10 mouse cellular contexts compared by ENCODE assay signal in genomic region chr6:86475462-86476167, GRCm38 (mm10). TPM values are rescaled to one million over a fixed set of nuclear protein-coding genes. Genes with fewer than 3 reads are reported as not detected.
DNase-seq lines count a peak whose midpoint lies in the region; ATAC-seq and TF ChIP-seq lines count a peak whose summit lies in the region.
"Had no signal": no experiment of that assay in that cellular context is flagged by ENCODE, and none has a peak within 500 bp of the region (broad histone marks: within the 10 kb centered on the region; RNA-seq: fewer than 3 reads in every experiment).

No protein-coding gene starts in this region.

- no peak for ATAC-seq in lung, embryonic 15.5 days (ENCODE audit: borderline replicate concordance, extremely low read depth, low FRiP score, low TSS enrichment)
- no peak for ATAC-seq in intestine, postnatal 0 days
- no peak for ATAC-seq in forebrain, embryonic 13.5 days
- no peak for ATAC-seq in cerebellum, adult (ENCODE audit: insufficient number of reproducible peaks, low FRiP score, low TSS enrichment)

- H3K4me2 ChIP-seq in lung, embryonic 15.5 days = no peak overlapping the region
- no peak overlapping the region for H3K4me2 ChIP-seq in intestine, postnatal 0 days (replicated peaks; ENCODE audit: low read depth)
- H3K4me2 ChIP-seq in forebrain, embryonic 13.5 days = no peak overlapping the region

- TF ChIP-seq CTCF in intestine, postnatal 0 days (IDR thresholded peaks at IDR 0.05; ENCODE audit: low read depth) = no peak
- TF ChIP-seq CTCF in small intestine, adult 2 months (IDR thresholded peaks at IDR 0.05; ENCODE audit: extremely low read depth, insufficient read length, insufficient replicate concordance, low read depth, low read length) = no peak

- H3K9ac ChIP-seq in lung, embryonic 15.5 days = no peak overlapping the region
- no peak overlapping the region for H3K9ac ChIP-seq in intestine, postnatal 0 days (ENCODE audit: low read depth, low read length)
- H3K9ac ChIP-seq in forebrain, embryonic 13.5 days = no peak overlapping the region

- TF ChIP-seq POLR2A in small intestine, adult 2 months (IDR thresholded peaks at IDR 0.05; ENCODE audit: low read depth, low read length) = no peak

- 48% methylated on average over 9 of the region's 9 CpGs for WGBS in lung, embryonic 15.5 days
- 67% methylated on average over 9 of the region's 9 CpGs for WGBS in intestine, postnatal 0 days
- WGBS in small intestine, adult 2 months = 61% methylated on average over 9 of the region's 9 CpGs
- 88% methylated on average over 9 of the region's 9 CpGs for WGBS in forebrain, embryonic 13.5 days

- intact Hi-C loops in left cerebral cortex, postnatal 36 days (cut with DNase I) = no loop called here

- peaks cover 59% of the 10 kb centered on the region for H3K4me1 ChIP-seq in lung, embryonic 15.5 days
- peaks cover 6% of the 10 kb centered on the region for H3K4me1 ChIP-seq in intestine, postnatal 0 days (replicated peaks; ENCODE audit: control insufficient read depth, insufficient read depth, low read length)
- peaks cover 14% of the 10 kb centered on the region for H3K4me1 ChIP-seq in small intestine, adult 2 months (ENCODE audit: control insufficient read depth, insufficient read depth, insufficient read length, low read length)
- H3K4me1 ChIP-seq in forebrain, embryonic 13.5 days = peaks cover 20% of the 10 kb centered on the region

- no peaks in the 10 kb centered on the region for H3K9me3 ChIP-seq in lung, embryonic 15.5 days
- no peaks in the 10 kb centered on the region for H3K9me3 ChIP-seq in intestine, postnatal 0 days (ENCODE audit: control insufficient read depth)
- no peaks in the 10 kb centered on the region for H3K9me3 ChIP-seq in forebrain, embryonic 13.5 days (replicated peaks)

- DNase-seq in lung, postnatal 10 days = no peak
- DNase-seq in heart, adult 11 months = peak; percentile 98
- DNase-seq in left cerebral cortex, postnatal 36 days (ENCODE audit: low spot score in 2 of 2) = no peak

- no peaks in the 10 kb centered on the region for H3K27me3 ChIP-seq in lung, embryonic 15.5 days
- no peaks in the 10 kb centered on the region for H3K27me3 ChIP-seq in intestine, postnatal 0 days (replicated peaks; ENCODE audit: control insufficient read depth, insufficient read depth, low read length)
- H3K27me3 ChIP-seq in small intestine, adult 2 months (ENCODE audit: control insufficient read depth, insufficient read depth, low read length) = no peaks in the 10 kb centered on the region
- no peaks in the 10 kb centered on the region for H3K27me3 ChIP-seq in forebrain, embryonic 13.5 days

- no peaks in the 10 kb centered on the region for H3K36me3 ChIP-seq in lung, embryonic 15.5 days
- H3K36me3 ChIP-seq in intestine, postnatal 0 days (ENCODE audit: control insufficient read depth, insufficient read depth) = no peaks in the 10 kb centered on the region
- H3K36me3 ChIP-seq in small intestine, adult 2 months (ENCODE audit: control insufficient read depth, insufficient read depth, low read length) = no peaks in the 10 kb centered on the region
- H3K36me3 ChIP-seq in forebrain, embryonic 13.5 days (ENCODE audit: poor library complexity, severe bottlenecking) = no peaks in the 10 kb centered on the region

- H3K27ac ChIP-seq in lung, embryonic 15.5 days = peak overlapping the region; percentile 41
- H3K27ac ChIP-seq in intestine, postnatal 0 days (ENCODE audit: low read depth, low read length) = peak overlapping the region; percentile 15; the same call in 1 of the 2 replicates
- peak overlapping the region; percentile 24 for H3K27ac ChIP-seq in small intestine, adult 2 months (ENCODE audit: insufficient read depth, low read depth, low read length)
- no peak overlapping the region for H3K27ac ChIP-seq in forebrain, embryonic 13.5 days

- H3K4me3 ChIP-seq in lung, embryonic 15.5 days = no peak overlapping the region
- no peak overlapping the region for H3K4me3 ChIP-seq in intestine, postnatal 0 days (ENCODE audit: low read depth, low read length)
- H3K4me3 ChIP-seq in small intestine, adult 2 months (ENCODE audit: low read depth, low read length) = no peak overlapping the region
- no peak overlapping the region for H3K4me3 ChIP-seq in forebrain, embryonic 13.5 days

RNA-seq across cellular contexts. Expression of gene C87436, which starts 37.4 kb away (rescaled TPM):
- polyA plus RNA-seq in lung, embryonic 15.5 days (2015; fragmentation: Nextera tagmentation; extraction: Ambion mirVana) = 20.9 and 22.1 TPM in 2 replicates
- polyA plus RNA-seq in intestine, postnatal 0 days (2015; fragmentation: Nextera tagmentation; extraction: Ambion mirVana) = 12.4 and 12.8 TPM in 2 replicates
- 2.4 and 4.1 TPM in 2 replicates for polyA plus RNA-seq in small intestine, adult 2 months (2012; rRNA removed)
- total RNA-seq in left cerebral cortex, postnatal 36 days (2021) = 10 to 100 TPM; 21.5 to 22.0 TPM
- 32.0 and 34.1 TPM in 2 replicates for polyA plus RNA-seq in forebrain, embryonic 13.5 days (2015; fragmentation: Nextera tagmentation; extraction: Ambion mirVana)

RNA-seq across cellular contexts. Expression of gene Gm44790, which starts 49.2 kb away (rescaled TPM):
- 1.3 TPM in 1 of 2 replicates, not detected in the other for polyA plus RNA-seq in lung, embryonic 15.5 days (2015; fragmentation: Nextera tagmentation; extraction: Ambion mirVana)
- not detected in 2 replicates for polyA plus RNA-seq in intestine, postnatal 0 days (2015; fragmentation: Nextera tagmentation; extraction: Ambion mirVana)
- polyA plus RNA-seq in small intestine, adult 2 months (2012; rRNA removed) = 6.5 and 9.2 TPM in 2 replicates
- not detected for total RNA-seq in left cerebral cortex, postnatal 36 days (2021)
- 0.35 and 0.43 TPM in 2 replicates for polyA plus RNA-seq in forebrain, embryonic 13.5 days (2015; fragmentation: Nextera tagmentation; extraction: Ambion mirVana)
- total RNA-seq: heart, postnatal 36 days had no signal
- polyA plus RNA-seq: embryonic facial prominence, embryonic 11.5 days had no signal

RNA-seq across cellular contexts. Expression of gene Pcbp1, which starts 50.5 kb away (rescaled TPM):
- 554 and 556 TPM in 2 replicates for polyA plus RNA-seq in lung, embryonic 15.5 days (2015; fragmentation: Nextera tagmentation; extraction: Ambion mirVana)
- 326 and 327 TPM in 2 replicates for polyA plus RNA-seq in intestine, postnatal 0 days (2015; fragmentation: Nextera tagmentation; extraction: Ambion mirVana)
- 244 and 314 TPM in 2 replicates for polyA plus RNA-seq in small intestine, adult 2 months (2012; rRNA removed)
- total RNA-seq in left cerebral cortex, postnatal 36 days (2021) = 100 to 1,000 TPM; 179 to 192 TPM
- polyA plus RNA-seq in forebrain, embryonic 13.5 days (2015; fragmentation: Nextera tagmentation; extraction: Ambion mirVana) = 204 and 245 TPM in 2 replicates
